Mouse (Mus musculus): Measurements from ENCODE around the gene Rhoa.

Gene Rhoa

DNA sequence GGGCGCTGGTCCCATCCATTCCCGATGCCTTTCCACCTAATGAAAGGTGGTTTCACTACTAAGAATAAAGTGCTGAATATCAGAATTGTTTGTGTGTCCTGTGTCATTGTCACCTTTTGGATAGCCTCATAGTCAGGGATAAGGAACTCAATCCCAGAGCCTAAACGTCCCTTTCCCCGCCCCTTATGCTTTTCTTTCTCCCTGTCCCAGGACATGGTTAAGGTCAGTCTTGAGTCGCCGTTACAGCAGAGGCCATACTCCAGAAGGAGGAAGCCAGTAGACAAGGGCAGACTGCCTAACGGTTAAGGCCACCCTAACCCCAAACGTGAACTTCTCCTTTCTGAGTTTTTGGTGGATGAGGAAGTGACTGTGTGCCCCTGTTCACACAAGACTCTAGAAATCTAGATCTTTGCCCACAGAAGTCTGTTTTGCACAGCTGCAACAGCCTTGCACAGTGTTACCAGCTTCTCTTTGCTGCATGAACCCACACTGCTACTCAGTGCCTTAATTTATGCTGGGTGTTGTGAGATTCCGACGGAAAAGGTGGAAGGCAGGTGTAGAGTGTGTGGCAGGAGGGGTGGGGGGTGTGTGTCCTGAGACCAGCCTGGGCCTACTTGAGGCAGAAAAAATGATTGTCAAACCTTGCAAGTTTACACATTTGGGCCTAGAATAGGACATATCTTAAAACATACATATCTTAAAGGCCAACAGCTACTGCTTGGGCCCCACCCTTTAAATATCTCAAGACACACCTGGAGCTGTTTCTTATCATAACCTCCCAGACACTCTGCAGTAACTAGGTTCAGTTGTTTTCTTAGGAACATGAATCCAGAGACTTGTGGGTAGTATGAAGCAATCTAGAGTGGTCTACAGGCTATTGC lies 34.6 kb downstream of the Rhoa start:
- 64% methylated on average over 10 of the region's 10 CpGs for WGBS

- WGBS: 89% methylated on average over 5 of the region's 5 CpGs
Observed at GRCm38 (mm10) chr9:108341139-108341475, 35.2 kb downstream of the Rhoa start.

GRCm38 (mm10) chr9:108342301-108342831 lies 36.4 kb downstream of the Rhoa start:
- WGBS: 24% methylated on average over 5 of the region's 5 CpGs

DNA sequence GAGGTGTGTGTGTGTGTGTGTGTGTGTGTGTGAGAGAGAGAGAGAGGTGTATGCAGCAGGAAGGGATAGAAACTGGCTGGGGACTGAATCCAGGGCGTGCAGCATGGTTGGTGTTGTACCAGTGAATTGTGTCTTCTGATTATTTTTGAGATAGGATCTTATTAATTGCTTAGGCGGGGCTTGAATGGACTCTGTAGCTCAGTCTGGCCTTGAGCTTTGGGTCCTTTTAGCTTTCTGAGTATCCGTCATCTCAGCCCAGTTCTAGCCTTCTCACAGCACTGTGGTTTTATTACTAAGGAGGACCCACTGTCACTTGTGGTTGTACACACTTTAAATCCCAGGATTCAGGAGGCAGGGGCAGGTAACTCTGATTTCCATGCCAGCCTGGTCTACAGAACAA lies 37.4 kb downstream of the Rhoa start:
- WGBS: 90% methylated on average over 3 of the region's 3 CpGs

GRCm38 (mm10) chr9:108343835-108344234 lies 37.9 kb downstream of the Rhoa start:
- 97% methylated on average over 1 of the region's 1 CpGs for WGBS

GRCm38 (mm10) chr9:108344471-108344870 lies 38.5 kb downstream of the Rhoa start:
- 87% methylated on average over 4 of the region's 4 CpGs for WGBS

- WGBS: under 1% methylated on average over 11 of the region's 11 CpGs
Observed at GRCm38 (mm10) chr9:108347024-108347423, 41.1 kb downstream of the Rhoa start.

DNA sequence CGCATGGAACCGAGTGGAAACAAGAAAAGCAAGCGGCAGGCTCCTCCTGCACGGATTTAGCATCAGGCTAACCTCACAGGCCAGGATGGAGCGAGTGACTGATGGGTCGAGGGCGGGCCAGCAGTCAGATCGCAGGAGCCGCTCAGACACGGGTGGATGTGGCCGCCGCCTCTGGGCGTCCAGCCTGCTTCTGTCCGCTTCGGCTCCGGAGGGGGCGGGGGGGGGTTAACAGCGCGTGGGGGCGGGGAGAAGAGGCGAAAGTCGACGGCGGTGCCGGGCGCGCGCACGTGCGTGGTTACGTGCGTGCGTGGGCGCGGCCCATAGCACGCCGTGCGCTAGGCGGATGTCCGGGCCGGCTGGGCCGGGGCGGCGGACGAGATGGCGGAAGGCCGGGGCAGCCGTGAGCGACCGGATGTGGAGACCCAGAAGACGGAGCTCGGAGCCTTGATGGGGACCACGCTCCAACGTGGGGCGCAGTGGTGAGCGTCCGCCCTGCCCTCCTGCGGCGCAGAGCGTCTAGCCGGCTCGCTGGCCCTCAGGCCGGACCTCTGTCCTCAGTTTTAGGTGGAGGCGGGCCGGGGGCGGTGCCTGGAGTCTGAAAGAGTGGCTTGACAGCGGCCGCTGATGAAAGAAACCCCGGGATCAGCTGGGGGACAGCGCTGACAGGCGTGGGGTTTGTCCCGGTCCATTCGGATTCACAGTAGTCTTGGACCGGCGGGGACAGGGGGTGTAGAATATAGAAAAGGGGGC lies 41.8 kb downstream of the Rhoa start, which contains the start of gene Usp4:
Gene Usp4, plus strand, starts transcription at position 314 of the 750 bp plus-strand sequence.
- under 1% methylated on average over 75 of the region's 75 CpGs for WGBS

DNA sequence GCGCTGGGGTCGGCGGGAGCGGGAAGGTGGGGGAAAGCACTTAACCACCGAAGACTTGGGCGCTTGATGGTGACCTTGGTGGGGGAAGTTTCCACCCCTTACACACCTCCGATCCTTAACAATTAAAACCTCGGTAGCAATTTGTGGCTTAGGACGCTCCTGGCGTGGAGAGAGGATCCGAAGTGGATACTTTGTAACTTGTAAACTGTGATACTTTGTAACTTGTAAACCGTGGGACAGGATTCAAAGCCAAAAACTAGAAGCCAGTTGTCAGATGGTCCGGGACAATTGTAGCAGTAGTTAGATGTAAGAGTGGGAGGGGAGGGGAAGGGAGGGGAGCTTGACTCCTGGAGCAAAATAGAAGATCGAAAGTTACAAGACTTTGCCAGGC lies 42.4 kb downstream of the Rhoa start:
- 2% methylated on average over 14 of the region's 14 CpGs for WGBS

DNA sequence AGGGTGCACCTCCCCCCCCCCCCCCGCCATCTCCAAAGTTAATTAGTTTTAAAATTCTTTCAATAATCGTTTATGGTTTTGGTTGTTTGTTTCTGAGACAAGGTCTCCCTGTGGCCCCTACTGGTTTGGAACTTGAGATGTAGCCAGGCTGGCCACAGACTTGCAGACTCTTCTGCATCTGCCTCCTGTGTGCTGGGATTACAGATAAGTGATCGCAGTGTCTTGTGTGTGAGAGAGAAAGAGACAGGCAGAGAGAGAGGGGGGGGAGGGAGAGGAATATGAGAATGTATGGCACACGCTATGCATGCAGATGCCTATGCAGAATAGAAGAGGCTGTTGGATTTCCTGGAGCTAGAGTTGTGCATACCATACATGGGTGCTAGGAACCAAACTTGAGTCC lies 43.8 kb downstream of the Rhoa start:
- 94% methylated on average over 4 of the region's 4 CpGs for WGBS

- WGBS: 91% methylated on average over 9 of the region's 9 CpGs
Observed at GRCm38 (mm10) chr9:108378234-108378633, 72.3 kb downstream of the Rhoa start.

DNA sequence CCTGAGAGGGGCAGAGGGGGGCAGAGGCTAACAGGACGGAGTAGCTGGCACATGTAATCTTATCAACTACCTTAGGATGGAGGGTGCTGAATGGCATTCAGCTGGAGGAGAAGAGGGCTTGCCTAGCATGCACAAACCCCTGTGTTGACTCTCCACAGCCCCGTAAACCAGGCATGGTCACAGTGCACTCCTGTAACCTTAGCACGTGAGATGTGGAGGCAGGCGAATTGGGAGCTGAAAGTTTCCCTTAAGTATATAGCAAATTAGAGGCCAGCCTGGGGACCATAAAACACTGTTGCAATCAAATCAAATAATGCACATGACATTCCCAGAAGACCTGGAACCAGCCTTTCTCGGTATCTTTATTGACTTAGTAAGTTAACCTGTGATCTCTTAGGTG lies 72.8 kb downstream of the Rhoa start:
- 97% methylated on average over 5 of the region's 5 CpGs for WGBS

- 71% methylated on average over 4 of the region's 4 CpGs for WGBS
Observed at GRCm38 (mm10) chr9:108379294-108379693, 73.4 kb downstream of the Rhoa start.

DNA sequence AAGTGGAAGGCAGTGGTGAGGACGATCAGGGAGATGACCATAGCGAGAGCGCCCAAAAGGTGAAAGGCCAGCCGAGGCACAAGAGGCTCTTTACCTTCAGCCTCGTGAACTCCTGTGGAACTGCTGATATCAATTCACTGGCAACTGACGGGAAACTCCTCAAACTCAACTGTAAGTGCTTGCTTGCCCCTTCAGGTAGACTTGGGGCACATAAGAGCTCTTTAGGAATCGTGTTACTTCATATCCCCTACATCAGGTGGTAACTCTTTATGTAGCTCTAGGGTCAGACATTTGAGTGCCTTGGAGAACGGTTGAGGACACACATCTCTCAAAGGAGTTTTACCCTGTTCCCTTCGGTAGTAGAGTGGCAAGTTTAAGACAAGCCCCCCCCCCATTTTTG lies 75.5 kb downstream of the Rhoa start:
- 97% methylated on average over 9 of the region's 9 CpGs for WGBS

- WGBS: 83% methylated on average over 7 of the region's 7 CpGs
Observed at GRCm38 (mm10) chr9:108385006-108385405, 79.1 kb downstream of the Rhoa start.

GRCm38 (mm10) chr9:108386816-108387215 lies 80.9 kb downstream of the Rhoa start:
- WGBS: 87% methylated on average over 4 of the region's 4 CpGs

Data from cerebral cortex, adult 2 months (tissue).